In the genomic region with DNA sequence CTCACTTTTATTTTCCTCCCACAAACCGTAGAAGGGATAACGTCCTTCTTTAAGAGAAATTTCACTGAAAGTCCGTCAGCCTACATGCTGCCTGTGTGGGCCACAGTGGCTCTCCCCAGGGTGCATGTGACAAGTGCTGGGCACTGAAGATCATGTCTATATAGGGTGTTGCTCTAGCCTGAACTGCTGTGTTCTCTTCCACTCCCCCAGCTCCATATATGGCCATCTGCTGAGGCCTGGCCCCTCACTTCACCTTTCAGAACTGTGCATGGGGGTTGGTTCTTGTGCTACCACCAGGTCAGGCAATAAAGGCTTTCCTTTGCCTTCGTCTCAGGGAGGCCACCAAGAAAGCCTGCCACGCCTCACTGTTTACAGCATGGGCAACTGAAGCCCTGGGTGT, we compare ENCODE assay signal across 20 mouse cellular contexts. TPM values are rescaled to one million over a fixed set of nuclear protein-coding genes. Genes with fewer than 3 reads are reported as not detected.
DNase-seq lines count a peak whose midpoint lies in the region; ATAC-seq and TF ChIP-seq lines count a peak whose summit lies in the region.
"Had no signal": no experiment of that assay in that cellular context is flagged by ENCODE, and none has a peak within 500 bp of the region (broad histone marks: within the 10 kb centered on the region; RNA-seq: fewer than 3 reads in every experiment).

No protein-coding gene starts in this region.

- no peaks in the 10 kb centered on the region for H3K27me3 ChIP-seq in heart, embryonic 13.5 days (replicated peaks)
- no peaks in the 10 kb centered on the region for H3K27me3 ChIP-seq in spleen, adult 2 months (ENCODE audit: control insufficient read depth, insufficient read depth, low read length)
- H3K27me3 ChIP-seq: liver, embryonic 15.5 days had no signal

- no peaks in the 10 kb centered on the region for H3K36me3 ChIP-seq in heart, embryonic 13.5 days
- peaks cover 18% of the 10 kb centered on the region for H3K36me3 ChIP-seq in spleen, adult 2 months (ENCODE audit: control insufficient read depth, insufficient read depth, low read length)
- H3K36me3 ChIP-seq: embryonic facial prominence, embryonic 10.5 days; liver, embryonic 15.5 days had no signal

- H3K4me2 ChIP-seq in heart, embryonic 13.5 days: no peak overlapping the region
- H3K4me2 ChIP-seq: hindbrain, embryonic 14.5 days; liver, embryonic 15.5 days had no signal

- peak overlapping the region; percentile 62 for H3K9ac ChIP-seq in heart, embryonic 13.5 days
- H3K9ac ChIP-seq: hindbrain, embryonic 14.5 days; liver, embryonic 15.5 days had no signal

- ATAC-seq in heart, embryonic 13.5 days (ENCODE audit: extremely low read depth, insufficient number of reproducible peaks, low FRiP score, low TSS enrichment): no peak; the same call in 1 of the 2 replicates
- ATAC-seq in megakaryocyte progenitor cell, adult 5-6 weeks (replicated peaks; ENCODE audit: poor library complexity): peak; percentile 38

- TF ChIP-seq POLR2A in spleen, adult 2 months (IDR thresholded peaks at IDR 0.05; ENCODE audit: low read depth, low read length): no peak

- no peak overlapping the region for H3K4me3 ChIP-seq in heart, embryonic 13.5 days
- no peak overlapping the region for H3K4me3 ChIP-seq in spleen, adult 2 months (ENCODE audit: extremely low read depth, insufficient read depth, insufficient read length)
- H3K4me3 ChIP-seq: embryonic facial prominence, embryonic 10.5 days; liver, embryonic 15.5 days had no signal

- no peaks in the 10 kb centered on the region for H3K9me3 ChIP-seq in heart, embryonic 13.5 days
- H3K9me3 ChIP-seq: embryonic facial prominence, embryonic 10.5 days; liver, embryonic 15.5 days had no signal

- H3K27ac ChIP-seq in heart, embryonic 13.5 days (replicated peaks): peak overlapping the region; percentile 54
- H3K27ac ChIP-seq in spleen, adult 2 months (ENCODE audit: insufficient read depth, low read length): peak overlapping the region; percentile 39
- H3K27ac ChIP-seq: embryonic facial prominence, embryonic 10.5 days; hindbrain, embryonic 14.5 days; liver, embryonic 15.5 days had no signal

- no peak for DNase-seq in heart, adult 9 months (ENCODE audit: low spot score in 2 of 2)
- DNase-seq in spleen, adult 2 months (ENCODE audit: low read depth in 1 of 2, low spot score in 2 of 2): no peak
- no peak for DNase-seq in spleen, adult 12 weeks (ENCODE audit: low spot score)
- no peak for DNase-seq in frontal cortex, postnatal 10 days (ENCODE audit: low spot score in 2 of 2)
- no peak for DNase-seq in c-Kit-positive CD71-positive TER-119-positive erythroid progenitor cells, embryonic 14.5 days (ENCODE audit: low spot score)
- DNase-seq in thymus, postnatal 4 days: no peak
- DNase-seq: cerebellum, adult 9-10 months; kidney, postnatal 14 days; left cerebral cortex, postnatal 4 days; lung, postnatal 4 days; right cerebral cortex, postnatal 4 days had no signal

- no peak for TF ChIP-seq CTCF in spleen, adult 2 months (IDR thresholded peaks at IDR 0.05; ENCODE audit: extremely low read depth, insufficient read depth, insufficient read length, insufficient replicate concordance)

- WGBS in heart, embryonic 13.5 days: 57% methylated on average over 5 of the region's 5 CpGs
- whole genome bisulfite sequencing in spleen, adult 2 months: 39% methylated on average over 5 of the region's 5 CpGs

- peaks cover 12% of the 10 kb centered on the region for H3K4me1 ChIP-seq in heart, embryonic 13.5 days
- H3K4me1 ChIP-seq in spleen, adult 2 months (ENCODE audit: control insufficient read depth, insufficient read depth, insufficient read length): peaks cover 32% of the 10 kb centered on the region
- H3K4me1 ChIP-seq: embryonic facial prominence, embryonic 10.5 days had no signal

RNA-seq across cellular contexts. Expression of a gene that starts 28.0 kb away (rescaled TPM):
- 0.86 and 0.99 TPM in 2 replicates for polyA plus RNA-seq in heart, embryonic 13.5 days (2015; fragmentation: Nextera tagmentation; extraction: Ambion mirVana)
- polyA plus RNA-seq in spleen, adult 2 months (2012; rRNA removed): 28.0 and 33.6 TPM in 2 replicates
- 13.3 and 15.3 TPM in 2 replicates for total RNA-seq in megakaryocyte progenitor cell, adult 5-6 weeks (2015)
- 18.2 and 18.6 TPM in 2 replicates for total RNA-seq in megakaryocyte progenitor cell, adult 5-6 weeks (2017)
- polyA plus RNA-seq: C2C12 had no signal

RNA-seq across cellular contexts. Expression of a gene that starts 45.7 kb away (rescaled TPM):
- not detected in 2 replicates for polyA plus RNA-seq in heart, embryonic 13.5 days (2015; fragmentation: Nextera tagmentation; extraction: Ambion mirVana)
- polyA plus RNA-seq in spleen, adult 2 months (2012; rRNA removed): 0.54 TPM in 1 of 2 replicates, not detected in the other
- total RNA-seq in megakaryocyte progenitor cell, adult 5-6 weeks (2015): not detected in 2 replicates
- not detected in 2 replicates for total RNA-seq in megakaryocyte progenitor cell, adult 5-6 weeks (2017)
- total RNA-seq: layer of hippocampus, postnatal 10 days; left cerebral cortex, postnatal 4 days; midbrain, postnatal 0 days had no signal
- polyA plus RNA-seq: brain, embryonic 14.5 days; C2C12; hindbrain, embryonic 14.5 days; liver, embryonic 15.5 days; midbrain, postnatal 0 days had no signal

Comparison
In these comparisons a context has a peak if more than half of its experiments do, and no peak if none do; other contexts are left out.
1. RNA of a gene that starts 28.0 kb away (polyA plus RNA-seq): 28.0 to 33.6 TPM in spleen, adult 2 months; 0.86 to 0.99 TPM in heart, embryonic 13.5 days; every median in the first group is over 10 times any median in the second.